Mouse (Mus musculus) MEL (cell line): Measurements from ENCODE around the gene Rgma. TPM values are rescaled to one million over a fixed set of nuclear protein-coding genes. Genes with fewer than 3 reads are reported as not detected.

ENCODE experiments used
- DNase-seq: peaks from one replicate; pipeline ENCODE4 v3.0.0; 2011; ENCODE audit warnings: low read depth, low spot score
- H3K27ac ChIP-seq: 2 replicates; pipeline ENCODE4 v1.5.1; 2012; ENCODE audit warnings: low read depth, mild to moderate bottlenecking, control low read depth, low read length, moderate library complexity; ENCODE audit not compliant: control insufficient read depth
- H3K27me3 ChIP-seq, 2 experiments: fragments of 150-350 bp in 1 of 2; sonication (generic) in 1 of 2; 2 replicates each; pipeline ENCODE4 v1.6.1; 2012; ENCODE audit warnings: low read length in 2 of 2, mild to moderate bottlenecking in 2 of 2, improper control_type of control experiment in 1 of 2, moderate library complexity in 1 of 2; ENCODE audit not compliant: insufficient read depth in 2 of 2, control insufficient read depth in 1 of 2
- H3K36me3 ChIP-seq, 2 experiments: 2 replicates each; pipeline ENCODE4 v1.6.1; 2012 to 2014; ENCODE audit warnings: low read length in 2 of 2, improper control_type of control experiment in 1 of 2, inconsistent platforms in 1 of 2, mild to moderate bottlenecking in 1 of 2; ENCODE audit not compliant: insufficient read depth in 2 of 2, control insufficient read depth in 1 of 2
- H3K4me1 ChIP-seq, 2 experiments: fragments of 150-350 bp in 1 of 2; sonication (generic) in 1 of 2; 2 replicates each; pipeline ENCODE4 v1.6.1; 2012; ENCODE audit warnings: low read length in 2 of 2, improper control_type of control experiment in 1 of 2, mild to moderate bottlenecking in 1 of 2; ENCODE audit not compliant: insufficient read depth in 2 of 2, control insufficient read depth in 1 of 2
- H3K4me3 ChIP-seq, 2 experiments: fragments of 150-350 bp in 1 of 2; sonication (generic) in 1 of 2; 2 replicates each; pipeline ENCODE4 v1.5.1; 2012; ENCODE audit warnings: low read depth in 2 of 2, low read length in 2 of 2, mild to moderate bottlenecking in 2 of 2, moderate library complexity in 2 of 2, control low read depth in 1 of 2, improper control_type of control experiment in 1 of 2; ENCODE audit not compliant: control insufficient read depth in 1 of 2, insufficient read depth in 1 of 2
- H3K79me2 ChIP-seq: 2 replicates; pipeline ENCODE4 v1.6.1; 2012; ENCODE audit warnings: mild to moderate bottlenecking, low read length, moderate library complexity; ENCODE audit not compliant: control insufficient read depth, poor library complexity, insufficient read depth
- H3K9ac ChIP-seq: 2 replicates; pipeline ENCODE4 v1.6.1; 2012; ENCODE audit warnings: low read depth, mild to moderate bottlenecking, control low read depth, low read length, moderate library complexity; ENCODE audit not compliant: control insufficient read depth, poor library complexity, severe bottlenecking
- H3K9me3 ChIP-seq: fragments of 150-350 bp; sonication (generic); replicated peaks from 2 replicates; pipeline ENCODE4 v1.6.1; 2012; ENCODE audit warnings: mild to moderate bottlenecking, low read length, improper control_type of control experiment, moderate library complexity; ENCODE audit not compliant: insufficient read depth
- BHLHE40 ChIP-seq: IDR thresholded peaks from 2 replicates; pipeline ENCODE4 v1.6.1; 2012; ENCODE audit warnings: low read depth, mild to moderate bottlenecking, inconsistent platforms, low read length, improper control_type of control experiment, borderline replicate concordance
- CTCF ChIP-seq, 3 experiments: IDR thresholded peaks in 2 of 3; conservative IDR thresholded peaks in 1 of 3; 2 replicates each; pipeline ENCODE4 v1.5.1; 2011 to 2012; ENCODE audit warnings: low read length in 3 of 3, low read depth in 2 of 3, mild to moderate bottlenecking in 2 of 3, improper control_type of control experiment in 1 of 3, inconsistent platforms in 1 of 3, mixed read lengths in 1 of 3, moderate library complexity in 1 of 3; ENCODE audit not compliant: control insufficient read depth in 1 of 3, insufficient read depth in 1 of 3, poor library complexity in 1 of 3, severe bottlenecking in 1 of 3
- ELF1 ChIP-seq: IDR thresholded peaks from 2 replicates; pipeline ENCODE4 v1.6.1; 2014; ENCODE audit warnings: low read depth, mild to moderate bottlenecking, inconsistent platforms, low read length, improper control_type of control experiment, moderate library complexity
- ETS1 ChIP-seq: IDR thresholded peaks from 2 replicates; pipeline ENCODE4 v1.6.1; 2012; ENCODE audit warnings: low read depth, mild to moderate bottlenecking, inconsistent platforms, low read length, improper control_type of control experiment, moderate library complexity
- GABPA ChIP-seq: IDR thresholded peaks from 2 replicates; pipeline ENCODE4 v1.6.1; 2012; ENCODE audit warnings: low read depth, mild to moderate bottlenecking, inconsistent platforms, low read length, improper control_type of control experiment, moderate library complexity
- GATA1 ChIP-seq: IDR thresholded peaks from 2 replicates; pipeline ENCODE4 v1.6.1; 2011; ENCODE audit warnings: low read depth, low read length, improper control_type of control experiment
- HCFC1 ChIP-seq: IDR thresholded peaks from 2 replicates; pipeline ENCODE4 v1.6.1; 2012; ENCODE audit warnings: low read depth, mild to moderate bottlenecking, inconsistent platforms, low read length, improper control_type of control experiment, moderate library complexity
- MAFK ChIP-seq: IDR thresholded peaks from 2 replicates; pipeline ENCODE4 v1.6.1; 2011; ENCODE audit warnings: low read depth, mild to moderate bottlenecking, low read length, improper control_type of control experiment, borderline replicate concordance
- MXI1 ChIP-seq: IDR thresholded peaks from 2 replicates; pipeline ENCODE4 v1.6.1; 2011; ENCODE audit warnings: mild to moderate bottlenecking, low read depth, low read length, improper control_type of control experiment
- MYB ChIP-seq: IDR thresholded peaks from 2 replicates; pipeline ENCODE4 v1.6.1; 2011; ENCODE audit warnings: mild to moderate bottlenecking, low read depth, low read length, improper control_type of control experiment
- POLR2AphosphoS2 ChIP-seq: IDR thresholded peaks from 2 replicates; pipeline ENCODE4 v1.6.1; 2011; ENCODE audit warnings: low read length, improper control_type of control experiment
- POLR2AphosphoS5 ChIP-seq: IDR thresholded peaks from 2 replicates; pipeline ENCODE4 v1.6.1; 2012; ENCODE audit warnings: low read depth, borderline replicate concordance, mild to moderate bottlenecking, inconsistent platforms, low read length, moderate library complexity, mixed read lengths
- RAD21 ChIP-seq: IDR thresholded peaks from 2 replicates; pipeline ENCODE4 v1.6.1; 2011; ENCODE audit warnings: mild to moderate bottlenecking, low read depth, low read length, improper control_type of control experiment
- SIN3A ChIP-seq: IDR thresholded peaks from 2 replicates; pipeline ENCODE4 v1.6.1; 2012; ENCODE audit warnings: low read length, improper control_type of control experiment, inconsistent platforms
- TBP ChIP-seq: IDR thresholded peaks from 2 replicates; pipeline ENCODE4 v1.8.0; 2011; ENCODE audit warnings: low read depth, low read length, improper control_type of control experiment
- TCF12 ChIP-seq: IDR thresholded peaks from 2 replicates; pipeline ENCODE4 v1.6.1; 2014; ENCODE audit warnings: low read depth, mild to moderate bottlenecking, inconsistent platforms, low read length, improper control_type of control experiment, moderate library complexity
- UBTF ChIP-seq: IDR thresholded peaks from 2 replicates; pipeline ENCODE4 v1.6.1; 2012; ENCODE audit warnings: low read depth, mild to moderate bottlenecking, inconsistent platforms, low read length, improper control_type of control experiment, moderate library complexity, borderline replicate concordance; ENCODE audit not compliant: insufficient read depth
- ZC3H11A ChIP-seq: IDR thresholded peaks from 2 replicates; pipeline ENCODE4 v1.6.1; 2012; ENCODE audit warnings: low read depth, mild to moderate bottlenecking, inconsistent platforms, low read length, improper control_type of control experiment
- ZKSCAN1 ChIP-seq: IDR thresholded peaks from 2 replicates; pipeline ENCODE4 v1.6.1; 2012; ENCODE audit warnings: low read depth, mild to moderate bottlenecking, inconsistent platforms, low read length, improper control_type of control experiment, moderate library complexity
- ZNF384 ChIP-seq: IDR thresholded peaks from 2 replicates; pipeline ENCODE4 v1.6.1; 2012; ENCODE audit warnings: low read depth, mild to moderate bottlenecking, inconsistent platforms, low read length, improper control_type of control experiment
- polyA plus RNA-seq, 2 experiments: library from polyadenylated mRNA; stranded (reverse) in 1 of 2; unstranded in 1 of 2; fragments of >175 nt in 1 of 2; fragments of >200 nt in 1 of 2; gene quantifications; 2 replicates each; pipeline versions ENCODE4 v1.2.1 to v1.2.4; 2012; ENCODE audit warnings: low replicate concordance in 2 of 2, low read depth in 1 of 2; ENCODE audit not compliant: insufficient read length in 2 of 2, insufficient read depth in 1 of 2, missing spikeins in 1 of 2
- total RNA-seq: library from RNA; depleted of rRNA; stranded (reverse); fragments of 300-350 nt; gene quantifications from 2 replicates; pipeline ENCODE4 v1.2.3, GENCODE M21; 2012

Rgma gene
- total and polyA plus RNA-seq, 3 experiments: not detected

- H3K27ac ChIP-seq: no peak overlapping the region
- H3K79me2 ChIP-seq: no peaks in the 10 kb centered on the region
- no peaks in the 10 kb centered on the region for H3K4me1 ChIP-seq
- H3K9me3 ChIP-seq: no peaks in the 10 kb centered on the region
- H3K36me3 ChIP-seq: no peaks in the 10 kb centered on the region
- H3K27me3 ChIP-seq: no peaks in the 10 kb centered on the region
- H3K9ac ChIP-seq: no peak overlapping the region
- no peak for DNase-seq
- TF ChIP-seq ETS1: no peak
- no peak for TF ChIP-seq MXI1
- H3K4me3 ChIP-seq: no peak overlapping the region
Measured at GRCm38 (mm10) chr7:73327193-73327592, 48.1 kb upstream of the Rgma start.

- no peak overlapping the region for H3K9ac ChIP-seq
- no peaks in the 10 kb centered on the region for H3K27me3 ChIP-seq
- no peak overlapping the region for H3K27ac ChIP-seq
- H3K4me3 ChIP-seq: no peak overlapping the region
- H3K79me2 ChIP-seq: no peaks in the 10 kb centered on the region
- no peaks in the 10 kb centered on the region for H3K4me1 ChIP-seq
- no peaks in the 10 kb centered on the region for H3K9me3 ChIP-seq
- no peaks in the 10 kb centered on the region for H3K36me3 ChIP-seq
- no peak for DNase-seq
- TF ChIP-seq MAFK (no peak), TBP (no peak), ZKSCAN1 (no peak), TCF12 (no peak), ZC3H11A (no peak), CTCF (IDR thresholded peaks at IDR 0.05 in 2 of 3, conservative IDR thresholded peaks at IDR 0.05 in 1 of 3; ENCODE audit: control insufficient read depth in 1 of 3, insufficient read depth in 1 of 3, low read depth in 2 of 3, low read length in 3 of 3, poor library complexity in 1 of 3, severe bottlenecking in 1 of 3) (no peak), ETS1 (no peak), MYB (no peak), ELF1 (no peak), UBTF (no peak), SIN3A (no peak), RAD21 (no peak), BHLHE40 (no peak), POLR2AphosphoS2 (no peak), POLR2AphosphoS5 (no peak), GATA1 (no peak), HCFC1 (no peak), ZNF384 (no peak), GABPA (no peak)
Measured at GRCm38 (mm10) chr7:73327652-73328051, 47.7 kb upstream of the Rgma start.
